Mouse (Mus musculus) ovary, postnatal 14 days (tissue): ENCODE results near the gene Prr5l.
A peak's percentile ranks its signal among the peaks of the same experiment; 100 is the strongest.

Source experiments
- DNase-seq: peaks from one replicate; pipeline ENCODE4 v3.0.0; 2022; ENCODE audit warnings: low spot score

The Prr5l gene

DNA sequence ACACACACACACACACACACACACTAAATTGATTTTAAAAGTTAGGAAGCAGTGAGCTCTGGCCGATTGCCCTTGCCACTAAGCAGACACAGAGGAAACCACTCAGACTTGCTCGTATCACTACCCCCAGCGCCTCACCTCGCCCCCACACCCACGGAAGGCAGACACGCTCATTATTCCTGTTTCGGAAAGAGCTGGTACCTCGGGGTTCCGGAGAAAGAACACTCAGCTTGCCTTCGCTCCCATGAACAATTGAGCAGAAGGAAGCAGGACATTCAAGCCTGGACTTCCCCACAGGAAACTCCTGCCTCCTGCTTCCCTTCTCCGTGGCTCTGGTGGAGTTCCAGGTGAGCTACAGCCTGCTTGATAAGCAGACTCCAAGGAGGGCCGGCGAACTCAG, 60.0 kb downstream of the Prr5l start:
- no peak for DNase-seq

DNA sequence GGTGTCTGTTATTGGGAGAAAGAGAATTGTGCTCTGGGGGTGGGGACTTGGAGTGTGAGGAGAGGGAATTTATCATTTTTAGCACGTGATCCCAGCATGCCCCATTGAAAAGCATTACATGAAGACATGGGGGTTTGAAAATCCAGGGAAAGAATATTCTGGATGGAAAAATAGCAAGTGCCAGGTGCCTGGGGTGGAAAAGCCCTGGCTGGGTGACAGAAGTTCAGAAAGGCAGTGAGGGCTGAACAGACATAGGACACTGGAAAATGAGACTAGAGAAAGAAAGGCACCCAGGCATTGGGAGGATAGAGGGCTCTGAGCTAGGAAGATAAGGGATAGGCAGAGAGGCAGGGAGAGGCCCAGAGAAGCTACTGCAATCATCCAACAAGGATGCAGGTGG, 62.0 kb downstream of the Prr5l start:
- DNase-seq = no peak

DNA sequence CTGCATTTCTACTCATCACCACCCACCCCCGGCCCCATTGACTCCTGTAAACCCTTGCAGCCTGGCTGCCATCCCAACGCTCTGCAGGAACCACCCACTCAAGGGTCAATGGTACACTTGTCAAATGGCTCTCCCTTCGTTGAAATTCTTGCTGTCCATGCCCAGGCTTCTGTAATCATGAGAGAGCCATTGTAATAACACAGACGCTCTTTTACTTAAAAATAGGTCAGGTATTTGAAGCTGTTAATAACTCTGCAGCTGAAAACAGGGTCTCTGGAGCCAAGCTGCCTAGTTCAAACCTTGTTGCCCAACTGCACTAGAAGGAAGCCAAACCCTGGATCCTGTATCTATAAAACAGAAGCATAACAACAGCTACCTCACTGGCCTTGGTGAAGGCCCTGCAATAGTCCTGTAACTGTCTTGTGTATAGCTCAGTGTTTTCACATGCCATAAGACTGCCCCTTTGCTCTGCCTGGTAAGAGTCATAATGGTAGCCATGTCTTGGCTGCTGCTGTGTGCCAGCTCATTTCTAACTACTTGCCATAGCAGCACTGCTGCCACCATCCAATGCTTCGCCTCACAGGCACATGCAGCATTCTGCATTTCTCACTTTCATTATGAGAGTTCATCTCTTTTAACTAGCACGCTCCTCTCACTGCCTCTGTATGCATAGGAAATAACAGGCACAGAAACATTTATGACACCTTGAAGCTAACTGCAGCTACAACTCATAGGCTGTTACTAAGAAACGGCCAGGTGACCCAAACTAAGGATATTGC, 63.7 kb downstream of the Prr5l start:
- no peak for DNase-seq

DNA sequence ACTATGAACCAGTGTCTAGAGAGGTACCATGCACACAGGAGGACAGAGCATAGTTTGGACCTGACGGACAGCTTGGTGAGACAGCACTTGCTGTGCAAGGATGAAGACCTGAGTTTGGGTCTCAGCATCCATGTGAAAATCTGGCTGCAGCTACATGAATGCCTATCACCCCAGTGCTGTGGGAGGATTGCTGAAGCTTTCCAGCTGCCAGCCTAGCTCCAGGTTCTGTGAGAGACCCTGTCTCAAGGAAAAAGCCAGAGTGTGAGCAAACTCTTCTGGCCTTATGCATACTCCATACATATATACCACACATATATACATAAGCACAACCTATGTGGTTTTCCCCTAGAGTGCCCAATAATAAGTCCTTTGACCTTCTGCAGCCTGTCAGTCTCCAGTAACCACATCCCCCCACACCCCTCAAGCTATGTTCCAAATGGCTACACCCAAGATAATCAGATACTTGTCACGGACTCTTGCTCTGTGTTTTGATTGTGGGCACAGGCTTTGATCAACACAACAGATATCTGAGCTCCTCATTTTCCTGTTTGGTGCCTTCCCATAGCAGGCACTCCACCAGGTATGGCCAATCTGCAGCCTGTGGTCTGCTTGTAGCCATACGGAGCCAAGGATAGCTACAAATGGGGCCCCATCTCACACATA, 66.0 kb downstream of the Prr5l start:
- DNase-seq = no peak

DNA sequence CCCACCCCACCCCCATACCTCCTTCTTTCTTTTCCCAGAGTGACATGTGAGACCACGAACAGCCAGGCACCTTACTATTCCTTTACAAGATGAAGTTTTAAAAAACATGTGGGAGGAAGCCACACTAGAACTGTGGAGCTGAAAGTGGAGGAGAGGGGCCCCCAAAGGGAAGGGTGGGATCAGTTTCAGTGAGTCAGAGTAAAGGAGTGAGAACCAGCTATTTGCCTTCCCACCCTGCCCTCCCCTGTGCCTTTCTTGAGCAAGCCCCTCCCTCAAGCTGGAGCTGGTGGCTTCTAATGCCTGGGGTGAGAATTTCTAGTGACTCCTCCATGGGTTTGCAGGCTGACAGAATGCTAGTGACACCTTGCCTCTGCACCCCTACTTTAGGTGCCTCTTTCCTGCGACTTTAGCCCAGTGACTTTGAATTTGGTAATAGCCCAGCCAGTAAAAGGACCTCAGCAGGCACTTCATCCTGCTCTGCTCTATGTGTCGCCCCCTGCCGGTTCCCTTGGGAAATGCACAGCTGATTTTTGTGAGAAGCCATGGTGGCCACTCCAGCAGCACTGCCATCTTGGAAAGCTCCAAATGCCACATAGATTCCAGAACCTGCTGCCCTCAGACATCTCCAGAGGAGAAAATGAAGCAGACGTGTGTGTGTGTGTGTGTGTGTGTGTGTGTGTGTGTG, 67.4 kb downstream of the Prr5l start:
- no peak for DNase-seq

DNA sequence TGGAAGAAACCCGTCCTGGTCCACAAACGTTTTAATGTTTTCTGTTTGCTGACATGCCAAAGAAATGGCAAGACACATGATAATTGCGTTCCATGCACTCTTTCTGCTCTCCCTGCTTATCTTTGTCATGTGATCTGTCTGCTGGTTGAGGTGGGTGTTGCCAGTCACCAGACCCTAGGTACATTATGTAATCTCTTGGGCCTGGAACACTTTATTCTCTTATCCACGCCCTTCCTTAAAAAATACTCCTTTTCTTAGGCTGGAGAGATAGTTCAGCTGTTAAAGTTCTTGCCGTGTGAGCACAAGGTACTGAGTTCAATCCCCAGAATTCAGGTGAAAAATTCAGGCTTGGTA, 68.6 kb downstream of the Prr5l start:
- DNase-seq = no peak

DNA sequence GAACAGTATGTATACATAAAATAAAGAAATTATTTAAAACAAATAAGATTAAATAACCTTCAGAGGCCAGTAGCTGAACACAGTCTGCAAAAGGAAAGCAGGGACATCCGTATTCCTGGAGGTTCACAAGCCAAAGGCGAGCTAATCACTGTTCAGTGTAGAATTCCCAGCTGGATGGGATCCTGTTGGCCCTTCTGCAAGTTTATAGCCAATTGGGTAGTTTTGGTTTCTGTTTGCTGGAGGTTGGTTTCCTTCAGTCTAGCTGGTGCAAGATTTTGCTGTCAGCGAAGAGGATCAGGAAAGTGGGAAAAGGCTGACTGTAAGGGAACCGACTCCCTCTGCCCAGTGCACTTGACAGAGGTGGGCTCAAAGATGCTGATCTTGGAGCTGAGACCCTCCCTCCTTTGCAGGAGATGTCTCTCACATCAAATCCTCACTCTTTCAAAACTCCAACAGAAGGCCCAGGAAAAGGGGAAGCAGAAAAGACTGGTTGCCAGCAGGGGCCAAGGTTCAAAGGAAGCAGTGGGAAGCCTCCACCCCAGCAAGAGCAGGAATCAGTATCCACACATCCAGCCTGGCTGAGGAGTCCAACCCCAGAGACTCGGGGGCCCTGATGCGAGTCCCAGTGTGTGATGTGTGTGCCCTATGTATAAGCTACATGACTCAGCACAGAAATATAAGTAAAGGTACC, 69.1 kb downstream of the Prr5l start:
- DNase-seq = no peak

DNA sequence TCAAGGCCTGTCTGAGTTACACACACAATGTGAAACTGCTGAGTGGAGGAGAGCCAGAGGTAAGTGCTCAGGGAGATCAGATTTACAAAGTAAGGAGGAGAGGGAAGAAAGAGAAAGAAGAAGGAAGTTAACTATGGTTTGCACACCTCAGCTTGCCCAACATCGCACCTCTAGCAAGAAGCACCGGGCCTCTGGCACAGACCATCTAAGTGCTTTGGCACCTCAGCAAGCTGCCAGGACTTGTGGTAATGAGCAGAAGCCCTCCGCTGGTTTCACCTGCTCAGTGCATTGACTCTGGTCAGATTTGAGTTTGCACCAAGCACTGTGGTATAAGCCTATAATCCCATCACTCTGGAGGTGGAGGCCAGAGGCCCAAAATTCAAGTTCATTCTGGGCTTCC, 70.9 kb downstream of the Prr5l start:
- DNase-seq = no peak

DNA sequence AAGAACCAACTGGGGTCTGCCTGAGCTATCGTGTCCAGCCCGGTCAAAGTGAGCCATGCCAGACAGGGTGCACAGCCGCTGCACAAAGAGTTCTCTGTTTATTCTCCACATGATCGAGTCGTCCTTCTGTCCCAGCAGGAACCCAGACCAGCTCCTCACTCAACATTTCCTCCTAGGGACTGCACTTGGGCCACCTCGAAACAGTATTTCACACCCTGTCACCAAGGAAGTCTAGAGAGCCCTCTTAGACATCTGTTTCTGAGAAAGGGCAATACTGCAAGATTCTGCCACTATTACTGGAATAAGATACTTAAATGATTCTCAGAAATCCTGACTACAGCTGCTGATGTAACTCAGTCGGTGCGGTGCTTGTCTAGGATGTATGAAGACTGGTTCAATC, 72.1 kb downstream of the Prr5l start:
- DNase-seq = no peak

DNA sequence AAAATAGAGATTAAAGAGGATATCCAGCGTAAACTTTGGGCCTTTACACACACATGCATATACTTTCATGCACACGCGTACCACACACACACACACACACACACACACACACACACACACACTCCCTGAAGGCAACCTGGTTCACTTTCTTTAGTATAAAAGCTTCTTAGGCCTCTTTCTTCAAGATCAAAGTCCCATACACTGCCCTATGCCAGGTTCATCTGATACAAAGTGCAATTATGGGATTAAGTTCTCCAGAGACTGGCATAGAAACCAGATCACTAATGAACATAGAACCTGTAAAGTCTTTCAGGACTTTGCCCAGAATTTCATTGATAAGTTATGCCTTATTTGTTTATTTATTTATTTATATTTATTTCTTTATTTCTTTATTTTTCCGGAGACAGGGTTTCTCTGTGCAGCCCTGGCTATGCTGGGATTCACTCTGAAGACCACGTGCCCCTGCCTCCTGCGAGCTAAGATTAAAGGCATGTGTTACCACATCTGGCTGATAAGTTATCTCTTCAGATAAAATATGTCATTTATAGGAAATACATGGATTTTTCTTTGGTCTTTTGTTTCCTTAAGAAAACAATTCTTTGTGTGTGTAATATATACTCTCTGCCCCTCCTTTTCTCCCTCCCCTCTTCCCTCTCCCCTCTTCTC, 73.1 kb downstream of the Prr5l start:
- no peak for DNase-seq

DNA sequence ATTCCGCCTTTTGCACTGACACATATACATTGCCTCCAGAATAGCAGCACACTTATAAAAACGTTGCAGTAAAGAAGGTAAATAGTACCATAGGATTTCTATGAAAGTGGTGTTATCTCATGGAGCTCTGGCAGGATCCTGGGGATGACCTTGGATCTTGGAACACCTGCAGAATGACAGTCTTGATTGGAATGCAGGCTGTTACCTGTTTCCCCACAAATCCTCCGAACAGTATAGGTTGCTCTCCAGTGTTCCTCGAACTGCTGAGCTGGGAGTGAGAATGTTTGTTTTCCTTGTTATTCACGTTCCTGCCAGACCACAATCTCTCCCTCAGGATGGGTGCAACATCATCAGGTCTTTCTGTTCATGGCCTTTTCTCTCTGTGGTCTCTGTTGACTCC, 75.1 kb downstream of the Prr5l start:
- no peak for DNase-seq

DNA sequence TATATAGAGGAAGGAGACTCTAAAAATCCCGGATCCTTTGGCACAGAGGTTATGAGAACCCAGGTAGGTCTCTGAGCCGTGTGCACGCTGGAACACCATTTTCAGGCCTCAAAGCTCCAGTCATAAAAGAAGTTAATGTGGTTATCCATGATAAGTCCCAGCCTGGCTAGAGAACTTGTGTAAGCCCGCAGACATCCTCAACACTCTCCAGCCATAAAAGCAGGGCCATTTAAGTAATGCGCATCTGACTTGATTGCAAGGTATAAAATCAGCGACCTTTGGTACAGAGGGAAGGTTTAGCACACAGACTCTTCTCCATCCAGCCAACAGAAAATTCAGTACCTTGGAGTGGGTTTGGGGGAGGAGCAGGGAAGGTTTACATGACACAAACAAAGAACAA, 80.6 kb downstream of the Prr5l start:
- no peak for DNase-seq

DNA sequence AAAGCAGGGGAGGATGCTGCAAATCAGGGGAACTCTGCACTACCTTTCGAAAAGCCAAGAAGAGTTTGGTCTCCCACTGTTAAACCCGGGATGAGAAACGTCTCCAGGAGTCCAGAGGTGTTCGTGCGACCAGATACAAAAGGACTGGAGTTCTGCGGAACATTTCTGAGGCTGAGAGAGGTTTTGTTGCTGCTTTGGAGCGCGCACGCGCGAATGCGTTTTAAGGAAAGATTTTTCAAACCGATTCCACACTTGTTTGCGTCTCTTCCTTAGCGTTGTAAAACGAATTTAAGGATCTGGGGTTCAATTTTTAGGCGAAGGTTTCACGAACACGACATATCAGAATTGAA, 85.0 kb downstream of the Prr5l start:
- no peak for DNase-seq

DNA sequence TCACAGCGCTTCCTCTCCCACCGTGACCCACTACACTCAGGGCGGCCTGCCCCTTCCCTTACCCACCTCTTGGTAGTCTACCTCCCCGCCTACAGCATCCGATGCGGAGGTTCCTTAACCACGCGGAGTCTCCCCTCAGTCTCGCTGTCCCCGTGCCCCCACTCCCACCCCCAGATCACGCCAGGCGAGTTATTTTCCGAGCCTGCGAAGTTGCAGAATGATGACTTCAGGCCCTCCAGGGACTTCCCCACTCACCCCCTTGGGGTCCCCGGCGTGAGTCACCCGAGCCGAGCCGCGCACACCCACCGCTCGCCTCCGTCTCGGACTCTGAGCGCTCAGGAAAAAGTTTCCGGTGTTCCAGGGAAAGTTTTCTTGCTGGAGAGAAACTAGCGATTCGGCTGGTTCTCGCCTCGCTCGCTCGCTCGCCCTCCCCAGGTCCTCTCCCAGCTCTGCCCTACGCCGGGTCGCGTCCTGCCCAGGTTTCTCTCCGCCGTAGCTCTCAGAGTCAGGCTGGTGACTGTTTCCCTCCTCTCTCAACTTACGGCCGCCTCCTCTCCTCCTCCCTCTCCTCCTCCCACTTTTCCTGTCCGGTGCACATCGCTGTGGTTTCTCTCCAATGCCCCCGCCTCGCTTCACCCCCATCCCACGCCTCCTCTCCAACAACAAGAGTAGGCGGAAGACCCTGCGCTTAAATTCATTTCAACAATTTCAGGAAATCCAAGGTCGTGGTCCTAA, 85.5 kb downstream of the Prr5l start:
- DNase-seq = peak; percentile 21

DNA sequence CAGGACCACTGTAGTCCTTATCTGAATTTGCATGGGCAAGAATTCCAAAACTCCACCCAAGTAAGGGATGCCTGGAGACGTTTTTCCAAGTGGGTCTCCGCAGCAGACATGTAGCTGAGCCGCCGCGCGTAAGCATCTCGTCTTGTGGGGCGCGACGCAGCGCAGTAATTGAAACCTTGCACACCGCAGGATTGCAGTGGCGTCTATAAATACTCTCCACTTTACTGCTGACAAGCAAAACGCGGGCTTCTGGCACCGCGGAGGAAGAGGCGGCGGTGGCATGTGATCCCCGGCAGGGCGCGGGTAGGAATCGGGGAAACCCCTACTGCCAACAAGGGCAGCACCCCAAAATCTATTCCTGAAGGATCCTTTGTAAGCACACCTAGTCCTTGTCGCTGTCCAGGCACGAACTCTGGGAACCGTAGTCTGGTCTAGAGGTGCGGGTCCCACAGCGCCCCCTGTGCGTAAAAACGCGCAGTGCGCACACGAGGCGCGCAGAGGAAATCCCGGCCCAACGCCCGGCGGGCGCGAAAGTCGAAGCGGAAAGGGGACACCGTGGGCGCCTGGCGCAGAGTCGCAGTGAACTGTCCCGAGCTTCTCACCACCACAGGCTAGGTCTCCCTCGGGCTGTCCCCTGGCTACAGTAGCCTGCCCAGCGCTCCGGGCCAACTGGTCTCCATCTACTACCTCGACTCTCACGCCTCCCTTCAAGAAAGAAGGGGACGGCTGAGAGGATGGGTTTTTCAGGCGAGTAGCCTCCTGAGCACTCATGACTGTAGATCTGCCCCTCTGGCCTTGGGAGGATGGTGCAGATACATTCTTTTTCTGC, 86.3 kb downstream of the Prr5l start:
- peak; percentile 77 for DNase-seq

DNA sequence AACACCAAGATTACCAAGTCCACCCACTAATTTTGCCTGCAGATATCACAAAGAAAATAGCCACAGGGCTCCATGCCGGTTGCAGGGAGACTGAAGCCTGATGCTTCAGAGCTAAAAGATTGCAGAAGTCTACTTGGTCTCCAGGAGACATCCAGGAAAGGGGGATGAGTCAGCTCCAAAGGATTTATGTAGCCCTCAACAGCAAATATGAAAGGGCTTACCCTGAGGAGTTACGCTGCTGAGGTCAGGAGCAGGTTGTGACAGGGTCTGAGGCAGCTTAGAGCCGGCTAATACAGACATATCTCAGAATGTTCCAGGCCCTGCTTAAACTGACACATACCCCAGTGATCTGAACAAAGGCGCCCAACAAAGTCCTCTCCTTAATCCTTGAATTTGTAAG, 90.7 kb downstream of the Prr5l start:
- DNase-seq = no peak

DNA sequence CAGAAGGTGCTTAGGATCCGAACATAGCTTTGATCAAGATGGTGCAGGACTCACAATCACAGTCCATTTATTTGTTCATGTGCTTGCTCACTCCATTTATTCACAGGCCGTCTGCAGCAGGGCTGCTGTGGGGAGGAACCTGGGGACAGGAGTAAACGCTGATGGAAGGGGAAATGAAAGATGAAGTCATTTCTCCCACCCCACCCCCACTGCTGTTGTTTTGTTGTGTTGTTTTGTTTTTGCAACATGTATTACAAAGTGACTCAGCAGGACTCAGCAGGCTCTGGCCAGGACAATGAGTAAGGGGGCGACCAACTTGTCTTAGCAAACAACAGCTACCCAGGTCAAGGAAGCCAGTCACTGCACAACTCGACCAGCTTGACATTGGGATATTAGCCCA, 99.6 kb downstream of the Prr5l start:
- no peak for DNase-seq

DNA sequence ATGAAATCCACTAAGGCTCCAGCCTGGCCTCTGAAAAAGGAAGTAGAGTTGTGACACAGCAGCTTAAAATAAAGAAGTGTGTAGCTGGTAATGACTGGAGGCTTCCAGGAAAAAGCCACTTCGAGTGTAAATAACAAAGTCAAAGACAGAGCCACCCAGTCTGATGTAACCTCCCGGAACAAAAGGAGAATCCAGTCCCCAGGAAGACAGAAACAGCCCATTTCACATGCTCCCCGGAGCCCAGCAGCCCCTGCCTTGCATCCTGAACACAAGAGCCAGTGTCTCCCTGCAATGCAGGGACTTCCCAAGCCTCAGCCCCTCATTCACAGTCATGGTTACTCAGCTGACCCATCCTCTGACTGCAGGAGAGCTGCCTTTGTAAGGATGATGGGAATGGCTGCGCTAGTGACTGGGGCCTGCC, 101.5 kb downstream of the Prr5l start:
- DNase-seq = no peak

DNA sequence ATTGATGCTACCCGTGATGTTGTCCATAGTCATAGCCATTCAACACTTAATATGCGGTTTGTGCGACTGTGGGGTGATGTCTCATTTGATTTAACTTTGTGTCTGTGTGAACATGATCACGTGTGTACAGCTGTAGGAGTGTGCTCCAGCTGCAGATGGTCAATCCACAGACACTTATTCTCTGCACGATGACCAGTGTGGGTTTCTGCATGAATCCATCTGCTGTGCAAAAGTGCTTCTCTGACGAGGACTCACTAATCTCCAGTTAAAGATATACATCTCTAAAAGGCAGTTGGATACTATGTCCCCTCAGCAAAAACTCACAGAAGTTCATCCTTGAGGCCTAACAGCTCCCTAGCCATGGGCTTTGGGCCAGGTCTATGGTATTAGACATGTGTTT, 104.7 kb downstream of the Prr5l start:
- DNase-seq = no peak

DNA sequence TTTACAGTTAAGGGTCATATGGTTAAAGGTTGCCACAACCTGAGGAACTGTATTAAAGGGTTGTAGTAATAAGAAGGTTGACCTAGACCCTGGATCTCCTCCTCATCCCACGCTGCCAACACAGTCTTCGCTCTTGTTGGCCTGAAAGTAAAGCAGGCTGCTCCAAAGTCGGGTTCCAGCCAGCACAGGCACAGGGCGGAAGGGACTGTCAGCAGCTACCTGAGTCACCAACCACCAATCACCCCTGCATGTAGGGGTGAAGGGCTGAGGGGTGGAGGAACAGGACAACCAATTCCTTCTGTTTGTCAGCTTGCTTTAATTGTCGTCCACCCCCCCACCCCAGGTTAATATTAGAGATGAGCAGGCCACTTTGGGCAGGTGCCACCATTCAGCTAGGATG, 119.3 kb downstream of the Prr5l start:
- no peak for DNase-seq

DNA sequence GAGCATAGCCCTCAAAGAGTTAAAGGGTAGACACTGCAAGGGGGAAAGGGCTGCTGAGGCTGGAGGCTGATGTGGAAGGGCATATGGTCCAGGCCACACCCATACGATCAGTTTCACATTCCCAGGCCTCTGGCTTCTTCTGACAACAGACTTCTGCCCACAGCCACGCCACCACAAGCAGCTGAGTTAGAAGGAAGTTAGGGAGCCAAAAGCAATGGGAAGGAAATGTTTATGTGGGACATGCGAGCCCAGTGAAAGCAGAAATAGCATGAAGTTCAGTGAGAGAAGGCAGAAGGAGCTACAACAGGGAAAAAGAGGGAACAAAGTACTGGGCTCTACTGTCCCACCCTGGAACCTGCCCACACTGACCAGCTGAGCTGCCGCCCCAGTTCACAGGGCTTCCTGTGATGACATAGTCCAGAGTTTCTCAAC, 119.9 kb downstream of the Prr5l start:
- no peak for DNase-seq
